Mouse (Mus musculus): ENCODE results near the gene Cd72.

DNA sequence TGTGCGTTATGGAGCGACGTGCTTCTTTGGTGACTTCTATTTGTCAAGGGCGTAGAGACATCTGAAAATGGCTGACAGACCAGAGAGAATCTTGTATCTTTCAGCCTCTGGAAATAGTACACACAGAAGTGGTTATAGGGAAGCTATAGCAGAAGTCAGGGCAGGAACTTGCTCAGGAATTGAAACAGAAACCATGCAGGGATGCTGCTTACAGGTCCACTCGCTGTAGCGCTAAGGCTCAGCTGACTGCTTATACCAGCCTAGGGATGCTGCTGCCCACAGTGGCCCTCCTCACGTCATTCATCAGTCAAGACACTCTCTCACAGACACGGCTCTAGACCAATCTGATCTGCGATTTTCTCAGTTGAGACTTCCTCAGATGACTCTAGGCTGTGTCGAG, 15.9 kb upstream of the Cd72 start:
- no peak for TF ChIP-seq CTCF (IDR thresholded peaks at IDR 0.05; ENCODE audit: extremely low read depth, insufficient read depth, low read length)
- TF ChIP-seq POLR2A (IDR thresholded peaks at IDR 0.05; ENCODE audit: extremely low read depth, insufficient read depth, low read length): no peak
